Mouse (Mus musculus) cortical plate, adult 2 months (tissue): ENCODE measurements around the gene Arl10.

ENCODE experiments used
- CTCF ChIP-seq: fragments of 200-500 bp; IDR thresholded peaks from 2 replicates; pipeline ENCODE4 v1.5.1; 2011; ENCODE audit warnings: mild to moderate bottlenecking, control low read depth, low read length; ENCODE audit not compliant: insufficient read depth; ENCODE audit errors: extremely low read depth
- POLR2A ChIP-seq: fragments of 200-500 bp; IDR thresholded peaks from 2 replicates; pipeline ENCODE4 v1.6.1; 2011; ENCODE audit warnings: mild to moderate bottlenecking, low read length, control low read depth; ENCODE audit not compliant: insufficient read depth; ENCODE audit errors: extremely low read depth

- TF ChIP-seq POLR2A (no peak), CTCF (no peak)
Measured at GRCm38 (mm10) chr13:54616307-54616706, 41.5 kb downstream of the Arl10 start.
